Mouse (Mus musculus) yolk sac, embryonic 10.5 days (tissue): ENCODE measurements around the gene Kctd15.

Experiments
- DNase-seq: peaks from one replicate; pipeline ENCODE4 v3.0.0-alpha.2; 2017; ENCODE audit warnings: low spot score

Kctd15 gene

GRCm38 (mm10) chr7:34620411-34620810 is 36.1 kb downstream of the Kctd15 start:
- DNase-seq, result no peak

- DNase-seq, result no peak
Measured at GRCm38 (mm10) chr7:34618141-34618890, 38.2 kb downstream of the Kctd15 start.

GRCm38 (mm10) chr7:34616275-34616674 is 40.3 kb downstream of the Kctd15 start:
- no peak for DNase-seq

- DNase-seq, result no peak
Measured at GRCm38 (mm10) chr7:34610445-34610844, 46.1 kb downstream of the Kctd15 start.

GRCm38 (mm10) chr7:34607334-34607970 is 49.1 kb downstream of the Kctd15 start:
- no peak for DNase-seq

- DNase-seq, result no peak
Measured at GRCm38 (mm10) chr7:34606729-34607128, 49.8 kb downstream of the Kctd15 start.

GRCm38 (mm10) chr7:34606051-34606450 is 50.5 kb downstream of the Kctd15 start:
- DNase-seq, result no peak

- no peak for DNase-seq
Measured at GRCm38 (mm10) chr7:34598576-34598975, 58.0 kb downstream of the Kctd15 start.

- no peak for DNase-seq
Measured at GRCm38 (mm10) chr7:34597986-34598385, 58.5 kb downstream of the Kctd15 start.

GRCm38 (mm10) chr7:34596531-34597235 is 59.8 kb downstream of the Kctd15 start:
- DNase-seq, result no peak

- no peak for DNase-seq
Measured at GRCm38 (mm10) chr7:34595307-34595565, 61.3 kb downstream of the Kctd15 start.

GRCm38 (mm10) chr7:34594501-34595306 is 61.8 kb downstream of the Kctd15 start:
- DNase-seq, result peak; percentile 15

- no peak for DNase-seq
Measured at GRCm38 (mm10) chr7:34590711-34591110, 65.8 kb downstream of the Kctd15 start.
